Mouse (Mus musculus) E14TG2a.4 (cell line): ENCODE measurements around the gene Hamp2.

ENCODE experiments used
- CTCF ChIP-seq: conservative IDR thresholded peaks from 2 replicates; pipeline ENCODE4 v1.5.1; 2014; ENCODE audit warnings: low read length
- NANOG ChIP-seq: IDR thresholded peaks from 2 replicates; pipeline ENCODE4 v1.6.1; 2014; ENCODE audit warnings: borderline replicate concordance, low read length, mixed read lengths
- POU5F1 ChIP-seq: IDR thresholded peaks from 2 replicates; pipeline ENCODE4 v1.6.1; 2014; ENCODE audit warnings: low read length, borderline replicate concordance

DNA sequence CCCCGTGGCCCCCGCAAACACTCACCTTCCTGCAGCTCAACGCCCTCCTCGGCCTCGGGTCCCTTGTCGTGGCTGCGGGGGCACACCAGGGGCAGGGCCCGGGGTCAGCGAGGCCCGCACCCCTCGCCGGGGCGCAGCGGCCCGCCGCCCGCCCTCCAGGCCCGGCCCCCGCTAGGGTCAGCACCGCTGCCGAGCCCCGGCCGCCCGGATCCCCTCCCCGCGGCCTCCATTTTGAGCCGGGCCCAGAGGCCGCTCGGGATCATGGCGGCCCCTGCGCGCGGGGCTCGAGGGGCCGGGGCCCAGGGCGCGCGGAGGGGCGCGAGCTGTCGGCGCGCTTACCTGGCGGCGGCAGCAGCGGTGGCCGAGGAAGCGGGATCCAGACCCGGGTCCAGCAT lies 31.9 kb upstream of the Hamp2 start:
- TF ChIP-seq CTCF: no peak
- TF ChIP-seq NANOG: no peak
- TF ChIP-seq POU5F1: no peak
